Mouse (Mus musculus) neural tube, embryonic 14.5 days (tissue): ENCODE results near the gene Map3k7cl. TPM values are rescaled to one million over a fixed set of nuclear protein-coding genes. Genes with fewer than 3 reads are reported as not detected.

ENCODE experiments used
- ATAC-seq: fragments of 200-750 bp; cut with Nextera tagmentation; 2 replicates; pipeline ENCODE4 v1.8.0; 2017; ENCODE audit warnings: low read depth, mild to moderate bottlenecking, moderate TSS enrichment, moderate library complexity
- H3K27ac ChIP-seq: fragments of 300-500 bp; sonication (generic); 2 replicates; pipeline ENCODE4 v1.5.1; 2014; ENCODE audit warnings: low read depth, mild to moderate bottlenecking, control low read depth, low read length, moderate library complexity, mixed read lengths
- H3K27me3 ChIP-seq: fragments of 300-500 bp; sonication (generic); 2 replicates; pipeline ENCODE4 v1.6.1; 2014; ENCODE audit warnings: low read length; ENCODE audit not compliant: control insufficient read depth, insufficient read depth
- H3K36me3 ChIP-seq: fragments of 300-500 bp; sonication (generic); 2 replicates; pipeline ENCODE4 v1.6.1; 2014; ENCODE audit warnings: low read length, mixed read lengths; ENCODE audit not compliant: control insufficient read depth, insufficient read depth
- H3K4me1 ChIP-seq: fragments of 300-500 bp; sonication (generic); 2 replicates; pipeline ENCODE4 v1.6.1; 2014; ENCODE audit warnings: low read length; ENCODE audit not compliant: control insufficient read depth, insufficient read depth
- H3K4me2 ChIP-seq: fragments of 300-500 bp; sonication (generic); 2 replicates; pipeline ENCODE4 v1.6.1; 2014; ENCODE audit warnings: mild to moderate bottlenecking, low read depth, low read length, control low read depth
- H3K4me3 ChIP-seq: fragments of 300-500 bp; sonication (generic); 2 replicates; pipeline ENCODE4 v1.5.1; 2014; ENCODE audit warnings: low read depth, low read length, control low read depth, mixed read lengths
- H3K9ac ChIP-seq: fragments of 300-500 bp; sonication (generic); replicated peaks from 2 replicates; pipeline ENCODE4 v1.6.1; 2014; ENCODE audit warnings: low read depth, mild to moderate bottlenecking, control low read depth, low read length, mixed read lengths
- H3K9me3 ChIP-seq: fragments of 300-500 bp; sonication (generic); 2 replicates; pipeline ENCODE4 v1.6.1; 2016; ENCODE audit warnings: low read length; ENCODE audit not compliant: control insufficient read depth
- WGBS: fragments of 180-500 bp; shearing (Covaris S2); extraction: QIAGEN DNeasy Blood & Tissue Kit; methylation state at CpG from one replicate; pipeline ENCODE4 v1.1.7; 2014; 5-methylcytosine and 5-hydroxymethylcytosine counted together
- polyA plus RNA-seq: library from polyadenylated mRNA; unstranded; fragments of >200 nt; fragmentation: Nextera tagmentation; extraction: Ambion mirVana; gene quantifications from 2 replicates; pipeline ENCODE4 v1.2.1, GENCODE M21; 2014

Map3k7cl gene
- polyA plus RNA-seq = not detected in 2 replicates

DNA sequence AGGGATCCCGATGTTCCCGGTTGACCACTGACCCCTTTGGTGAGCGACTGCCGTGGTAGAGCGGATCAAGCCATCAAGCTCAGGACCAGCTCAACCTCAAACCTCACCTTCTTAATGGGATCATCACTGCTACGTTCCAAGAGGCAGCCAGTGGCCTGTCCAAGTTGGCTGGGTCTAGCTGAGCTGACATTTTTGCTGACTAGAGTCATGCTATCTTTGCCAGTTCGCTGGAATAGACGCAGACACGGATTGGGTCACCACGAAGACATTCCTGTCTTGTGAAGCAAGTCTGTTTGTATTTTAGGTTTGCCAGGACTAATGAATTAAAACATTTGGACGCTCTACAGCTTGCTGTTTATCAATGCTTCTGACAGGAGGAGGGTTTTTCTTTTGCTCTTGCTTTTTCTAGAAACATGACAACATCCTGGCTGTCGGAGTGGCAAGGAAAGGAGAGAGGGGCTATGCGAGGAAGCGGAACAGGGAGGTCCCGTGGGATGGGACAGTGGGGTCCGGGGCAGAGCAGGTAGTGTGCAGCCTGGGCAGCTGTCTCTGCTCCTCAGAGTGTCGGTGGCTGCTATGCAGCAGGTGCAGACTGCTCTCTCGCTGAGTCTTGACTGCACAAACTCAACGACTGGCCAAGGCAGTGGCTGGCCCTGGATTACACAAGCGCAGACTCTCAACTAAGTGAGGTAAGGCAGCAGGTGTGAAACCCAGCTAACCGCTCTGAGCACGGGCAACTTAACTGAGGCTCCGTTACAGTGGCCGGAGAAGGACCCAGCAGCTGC, at the start of gene Map3k7cl:
Gene Map3k7cl (plus strand): TSS at position 424 of the 785 bp plus-strand sequence.
- no peak within 1 kb of the TSS for H3K4me3 ChIP-seq
- no peak within 1 kb of the TSS for H3K4me2 ChIP-seq
- H3K9me3 ChIP-seq = no peaks in the 10 kb centered on the region
- no peak within 1 kb of the TSS for H3K9ac ChIP-seq
- ATAC-seq = no peak
- 73% methylated on average over 24 of the region's 24 CpGs for WGBS
- no peaks in the 10 kb centered on the region for H3K27me3 ChIP-seq
- H3K4me1 ChIP-seq = no peaks in the 10 kb centered on the region
- no peak within 1 kb of the TSS for H3K27ac ChIP-seq
- H3K36me3 ChIP-seq = no peaks in the 10 kb centered on the region

DNA sequence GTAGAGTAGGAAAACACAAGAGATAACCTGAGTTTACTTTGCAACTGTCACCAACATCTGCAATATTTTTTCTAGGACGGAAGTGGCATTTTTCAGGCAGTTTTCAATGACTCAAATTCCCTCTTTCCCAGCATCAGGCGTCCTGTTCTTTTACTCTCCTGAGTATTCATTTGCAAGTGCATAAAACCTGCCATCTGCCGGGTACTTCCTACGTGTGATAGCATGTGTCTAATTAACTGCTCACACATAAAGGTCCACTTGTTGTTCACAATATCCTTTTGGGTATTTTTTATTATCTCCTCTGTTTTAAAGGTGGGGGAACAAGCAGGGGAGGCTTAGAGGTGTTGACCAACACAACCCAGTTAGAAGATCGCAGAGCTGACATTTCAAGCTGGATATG, 41.4 kb upstream of the Map3k7cl start:
- no peak for ATAC-seq
- Histone ChIP-seq H3K27me3 (no peaks in the 10 kb centered on the region), H3K27ac (no peak overlapping the region), H3K9ac (no peak overlapping the region), H3K36me3 (no peaks in the 10 kb centered on the region), H3K9me3 (no peaks in the 10 kb centered on the region), H3K4me3 (no peak overlapping the region), H3K4me2 (no peak overlapping the region), H3K4me1 (no peaks in the 10 kb centered on the region)
- WGBS = 50% methylated on average over 5 of the region's 5 CpGs

DNA sequence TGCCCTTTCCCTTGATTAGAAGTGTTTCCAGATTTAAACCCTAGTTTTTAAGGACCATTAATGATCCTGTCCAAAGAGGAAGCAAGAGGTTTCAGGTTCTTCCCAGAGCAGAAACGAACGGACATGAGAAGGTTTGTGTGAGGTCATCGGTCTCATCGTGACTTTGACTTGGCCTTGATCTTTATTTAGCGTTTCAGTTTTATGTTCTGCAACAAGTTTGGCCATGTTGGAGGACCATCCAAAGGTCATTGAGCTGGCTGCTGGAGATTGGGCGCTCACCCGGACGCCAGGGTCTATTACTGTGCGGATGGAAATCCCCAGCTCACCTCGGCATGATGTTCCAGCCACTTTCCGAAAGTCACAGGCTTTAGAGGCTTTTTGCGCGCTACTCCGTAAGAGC, 40.8 kb upstream of the Map3k7cl start:
- WGBS = 95% methylated on average over 14 of the region's 14 CpGs
- Histone ChIP-seq H3K27me3 (no peaks in the 10 kb centered on the region), H3K4me3 (no peak overlapping the region), H3K4me2 (no peak overlapping the region), H3K9ac (no peak overlapping the region), H3K36me3 (no peaks in the 10 kb centered on the region), H3K9me3 (no peaks in the 10 kb centered on the region), H3K4me1 (no peaks in the 10 kb centered on the region), H3K27ac (no peak overlapping the region)
- ATAC-seq = no peak

DNA sequence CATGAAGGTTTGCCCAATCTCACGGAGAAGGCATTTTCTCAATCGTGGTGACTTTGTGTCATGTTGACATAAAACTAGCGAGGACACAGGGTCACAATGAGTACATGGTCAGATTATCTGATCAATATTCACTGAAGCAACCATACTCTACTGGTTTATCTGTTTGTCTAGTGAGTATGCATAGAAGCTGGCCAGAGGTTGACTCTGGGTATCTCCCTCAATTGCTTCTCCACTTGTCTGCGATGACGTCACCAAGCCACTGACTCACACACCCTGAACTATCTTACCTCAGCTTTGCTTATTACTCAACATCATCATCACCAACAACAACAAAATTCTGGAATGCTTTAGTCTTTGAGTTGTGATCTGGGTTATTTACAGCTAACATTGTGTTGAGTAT, 28.9 kb upstream of the Map3k7cl start:
- Histone ChIP-seq H3K27ac (no peak overlapping the region), H3K36me3 (no peaks in the 10 kb centered on the region), H3K27me3 (no peaks in the 10 kb centered on the region), H3K4me3 (no peak overlapping the region), H3K4me1 (no peaks in the 10 kb centered on the region), H3K4me2 (no peak overlapping the region), H3K9me3 (no peaks in the 10 kb centered on the region), H3K9ac (no peak overlapping the region)
- WGBS = 94% methylated on average over 5 of the region's 5 CpGs
- ATAC-seq = no peak

DNA sequence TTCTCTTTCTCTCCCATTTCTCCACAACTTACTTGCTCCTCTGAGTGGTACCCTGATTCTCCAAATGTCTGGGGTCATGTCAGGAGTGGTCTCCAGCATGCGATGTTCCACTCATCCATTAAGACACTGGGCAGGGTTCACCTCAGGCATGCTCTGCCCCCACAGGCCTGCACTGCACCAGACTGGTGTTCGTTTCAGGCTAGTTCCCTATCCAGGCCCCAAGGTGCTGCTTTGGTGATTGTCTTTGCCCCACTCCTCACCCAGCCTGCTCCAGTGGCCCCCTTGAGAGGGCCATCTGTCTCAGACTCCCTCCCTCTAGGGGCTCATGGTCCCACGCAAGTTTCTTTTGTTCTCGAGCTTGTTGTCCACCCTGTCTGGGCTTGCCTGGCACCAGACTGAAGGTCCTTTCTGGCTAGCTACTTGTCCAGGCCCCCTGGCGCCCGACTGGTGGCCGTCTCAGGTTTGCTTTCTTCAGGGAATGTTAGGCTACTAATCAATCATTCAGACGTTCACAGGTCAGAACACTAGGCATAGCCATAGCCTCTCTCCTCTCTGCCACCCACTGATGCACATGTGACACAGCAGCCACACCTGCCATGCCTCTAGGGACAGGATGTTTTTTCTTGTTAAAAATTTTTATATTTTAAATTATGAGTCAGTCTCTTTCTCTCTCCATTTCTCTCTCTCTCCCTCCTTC, 25.4 kb upstream of the Map3k7cl start:
- Histone ChIP-seq H3K4me1 (no peaks in the 10 kb centered on the region), H3K4me3 (no peak overlapping the region), H3K9me3 (no peaks in the 10 kb centered on the region), H3K27ac (no peak overlapping the region), H3K36me3 (no peaks in the 10 kb centered on the region), H3K4me2 (no peak overlapping the region), H3K9ac (no peak overlapping the region), H3K27me3 (no peaks in the 10 kb centered on the region)
- 59% methylated on average over 8 of the region's 8 CpGs for WGBS
- no peak for ATAC-seq

DNA sequence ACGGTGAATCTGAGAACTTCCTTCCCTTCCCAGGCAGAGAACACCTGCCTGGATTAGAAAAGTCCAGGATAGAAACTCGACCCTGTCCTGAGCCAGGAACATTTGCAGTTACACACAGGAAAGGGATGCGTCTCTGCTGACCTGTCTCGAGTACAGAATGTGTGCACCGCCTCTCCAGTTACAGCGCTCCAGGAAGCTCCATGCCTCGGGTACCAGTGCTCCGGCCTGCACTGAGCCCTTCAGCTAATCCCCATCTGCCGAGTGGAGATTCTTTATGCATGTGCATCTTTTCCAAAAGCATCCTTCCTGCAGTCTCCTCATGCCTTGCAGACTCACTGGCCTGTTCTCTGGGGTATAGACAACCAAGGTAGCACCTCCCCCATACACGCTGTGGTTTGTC, 24.4 kb upstream of the Map3k7cl start:
- no peak for ATAC-seq

DNA sequence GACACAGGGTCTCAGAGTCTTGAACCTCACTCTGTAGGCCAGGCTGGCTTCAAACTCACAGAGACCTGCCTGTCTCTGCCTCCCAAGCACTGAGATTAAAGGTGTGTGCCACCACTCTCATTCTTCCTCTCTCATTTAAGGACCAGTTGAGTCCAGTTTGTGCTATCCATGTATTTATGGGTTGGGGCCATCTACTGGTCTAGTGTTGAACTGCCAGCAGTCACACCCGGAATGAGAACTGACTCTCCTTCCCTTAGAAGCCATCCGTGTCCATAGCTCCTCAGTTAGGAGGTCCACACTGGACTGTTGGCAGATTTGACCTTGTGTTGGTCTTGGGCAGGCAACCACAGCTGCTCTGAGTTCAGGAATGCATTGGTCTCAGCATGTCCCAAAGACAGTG, 4.8 kb upstream of the Map3k7cl start:
- no peak overlapping the region for H3K4me2 ChIP-seq
- no peaks in the 10 kb centered on the region for H3K27me3 ChIP-seq
- H3K4me1 ChIP-seq = no peaks in the 10 kb centered on the region
- H3K36me3 ChIP-seq = no peaks in the 10 kb centered on the region
- no peak for ATAC-seq
- 67% methylated on average over 2 of the region's 2 CpGs for WGBS
- H3K9me3 ChIP-seq = no peaks in the 10 kb centered on the region
- H3K4me3 ChIP-seq = no peak overlapping the region
- no peak overlapping the region for H3K27ac ChIP-seq
- H3K9ac ChIP-seq = no peak overlapping the region

More for the DNA sequence above, 24.4 kb upstream of the Map3k7cl start:
- H3K27me3 ChIP-seq = no peaks in the 10 kb centered on the region
- no peaks in the 10 kb centered on the region for H3K9me3 ChIP-seq
- H3K4me3 ChIP-seq = no peak overlapping the region
- no peak overlapping the region for H3K27ac ChIP-seq
- no peak overlapping the region for H3K4me2 ChIP-seq
- WGBS = 76% methylated on average over 10 of the region's 10 CpGs
- H3K9ac ChIP-seq = no peak overlapping the region
- H3K4me1 ChIP-seq = no peaks in the 10 kb centered on the region
- no peaks in the 10 kb centered on the region for H3K36me3 ChIP-seq

DNA sequence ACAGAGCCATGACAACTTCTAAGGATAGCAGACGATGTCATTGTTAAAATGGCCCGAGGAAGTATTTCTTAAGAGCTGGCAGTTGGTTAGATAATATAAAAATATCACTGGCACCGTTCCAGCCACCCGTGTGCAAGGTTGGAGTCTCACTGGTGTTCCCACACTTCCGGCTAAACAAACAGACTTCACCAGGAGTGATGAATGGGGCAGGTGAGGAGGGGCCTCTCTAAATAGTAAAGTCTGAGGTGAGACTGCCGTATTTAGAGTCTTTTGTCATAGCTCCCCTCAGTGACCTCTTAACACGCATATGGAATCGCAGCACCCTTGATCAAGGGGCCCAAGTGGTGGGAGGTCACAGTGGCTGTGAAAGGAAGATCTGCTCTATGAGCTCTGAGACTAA, 3.2 kb downstream of the Map3k7cl start:
- no peak overlapping the region for H3K27ac ChIP-seq
- no peaks in the 10 kb centered on the region for H3K27me3 ChIP-seq
- WGBS = 77% methylated on average over 8 of the region's 8 CpGs

DNA sequence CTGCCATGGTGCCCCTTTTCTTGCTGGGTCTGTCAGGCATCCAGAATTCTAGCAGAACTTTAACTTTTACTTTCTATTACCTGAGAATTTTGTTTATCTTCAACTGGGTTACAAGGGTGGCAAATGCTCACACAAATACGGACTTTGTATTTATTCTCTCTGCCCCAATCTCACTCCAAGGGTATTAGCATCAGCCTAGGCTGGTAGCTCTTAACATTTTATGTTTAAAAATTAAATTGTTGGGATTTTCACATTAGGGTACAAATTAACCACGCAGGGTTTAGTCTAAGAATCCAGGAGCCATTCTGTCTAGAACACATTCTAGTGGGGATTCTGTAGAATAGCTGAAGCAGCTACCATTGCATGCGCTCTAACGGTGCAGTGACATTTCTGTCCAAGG, 8.4 kb downstream of the Map3k7cl start:
- Histone ChIP-seq H3K4me1 (no peaks in the 10 kb centered on the region), H3K27ac (no peak overlapping the region), H3K9me3 (no peaks in the 10 kb centered on the region), H3K27me3 (no peaks in the 10 kb centered on the region), H3K4me3 (no peak overlapping the region), H3K4me2 (no peak overlapping the region), H3K9ac (no peak overlapping the region), H3K36me3 (no peaks in the 10 kb centered on the region)
- 81% methylated on average over 4 of the region's 4 CpGs for WGBS
- ATAC-seq = no peak

More for the DNA sequence above, 3.2 kb downstream of the Map3k7cl start:
- H3K4me3 ChIP-seq = no peak overlapping the region
- H3K9me3 ChIP-seq = no peaks in the 10 kb centered on the region
- H3K36me3 ChIP-seq = no peaks in the 10 kb centered on the region
- no peak overlapping the region for H3K4me2 ChIP-seq
- no peaks in the 10 kb centered on the region for H3K4me1 ChIP-seq
- no peak overlapping the region for H3K9ac ChIP-seq
- ATAC-seq = no peak
